Mouse (Mus musculus): ENCODE results near the gene Akap7.
A peak's percentile ranks its signal among the peaks of the same experiment; 100 is the strongest.

Akap7 gene

GRCm38 (mm10) chr10:25253474-25253873 is 54.2 kb downstream of the Akap7 start:
- no peak for DNase-seq (ENCODE audit: low read depth)

DNA sequence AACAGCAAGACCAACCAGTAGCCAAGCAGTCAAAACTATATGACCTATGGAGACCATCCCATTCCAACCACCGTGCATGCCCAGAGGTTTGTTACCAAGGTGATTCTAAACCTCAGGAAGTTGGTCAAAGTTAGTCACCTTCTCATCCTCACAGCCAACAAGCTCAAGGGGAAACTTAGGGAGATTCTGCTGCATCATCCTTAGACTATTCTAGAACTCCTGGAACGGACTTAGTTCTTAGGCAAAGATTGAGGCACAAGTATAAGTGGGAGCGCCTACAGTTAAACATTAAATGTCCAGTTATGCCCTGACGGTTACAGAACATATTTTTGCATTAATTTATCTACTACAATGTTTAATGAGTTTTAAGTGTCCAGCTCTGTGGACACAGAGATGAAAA is 54.7 kb downstream of the Akap7 start:
- DNase-seq (ENCODE audit: low read depth) = no peak

GRCm38 (mm10) chr10:25250108-25250507 is 57.6 kb downstream of the Akap7 start:
- DNase-seq (ENCODE audit: low read depth) = peak; percentile 51

DNA sequence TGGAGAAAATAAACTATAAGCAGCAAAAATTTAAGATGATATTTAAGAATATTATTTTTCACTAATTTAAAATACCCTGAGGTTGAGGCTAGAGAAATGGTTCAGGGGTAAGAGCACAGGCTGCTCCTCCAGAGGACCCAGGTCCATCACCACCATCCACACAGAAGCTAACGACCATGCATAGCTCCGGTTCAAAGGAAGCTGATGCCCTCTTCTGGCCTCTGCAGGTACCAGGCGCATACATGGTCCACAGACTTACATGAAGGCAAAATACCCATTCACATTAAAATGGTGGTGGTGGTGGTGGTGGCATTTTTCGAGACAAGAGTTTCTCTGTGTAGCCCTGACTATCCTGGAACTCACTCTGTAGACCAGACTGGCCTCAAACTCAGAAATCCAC is 61.5 kb downstream of the Akap7 start:
- DNase-seq (ENCODE audit: low read depth) = no peak

DNA sequence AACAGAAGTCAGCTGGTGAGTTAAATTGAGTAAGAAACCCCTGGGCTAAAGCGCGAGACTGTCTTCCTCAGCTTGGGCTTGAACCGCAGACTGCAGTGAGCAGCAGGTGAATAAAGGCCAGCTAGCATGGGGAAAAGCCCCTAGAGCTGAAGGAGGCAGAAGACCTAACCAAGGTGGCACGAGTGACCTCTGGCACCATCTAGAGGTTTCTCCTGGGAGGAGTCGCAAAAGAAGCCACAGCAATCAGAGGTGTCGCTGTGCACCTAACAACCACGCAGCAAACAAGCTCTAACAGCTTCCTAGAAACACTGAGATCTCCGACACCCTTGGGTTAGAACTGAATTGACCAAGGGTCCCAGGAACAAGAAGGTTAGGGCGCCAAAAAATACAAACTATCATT is 68.5 kb downstream of the Akap7 start:
- peak; percentile 13 for DNase-seq (ENCODE audit: low read depth)

DNA sequence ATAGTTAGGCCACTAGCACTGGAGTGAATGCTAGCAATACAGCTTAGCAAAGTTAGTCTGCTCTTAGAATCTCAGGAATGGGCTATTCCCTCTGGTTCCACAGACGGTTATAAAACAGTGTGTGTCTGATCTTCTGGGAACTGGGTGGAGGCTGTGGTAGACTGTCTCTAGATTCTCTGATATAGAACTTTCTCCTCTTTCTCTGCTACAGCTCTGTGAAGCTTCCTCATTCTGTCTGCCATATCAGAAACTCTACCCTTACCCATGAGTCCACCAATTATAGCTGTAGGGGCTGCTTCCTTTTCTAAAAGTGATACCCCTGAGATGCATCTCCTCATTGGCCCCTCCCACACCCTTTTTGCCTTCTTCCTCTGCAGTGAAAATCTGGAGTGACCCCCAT is 73.6 kb downstream of the Akap7 start:
- no peak for DNase-seq (ENCODE audit: low read depth)

- no peak for DNase-seq (ENCODE audit: low read depth)
Observed at GRCm38 (mm10) chr10:25232700-25233099, 75.0 kb downstream of the Akap7 start.

DNA sequence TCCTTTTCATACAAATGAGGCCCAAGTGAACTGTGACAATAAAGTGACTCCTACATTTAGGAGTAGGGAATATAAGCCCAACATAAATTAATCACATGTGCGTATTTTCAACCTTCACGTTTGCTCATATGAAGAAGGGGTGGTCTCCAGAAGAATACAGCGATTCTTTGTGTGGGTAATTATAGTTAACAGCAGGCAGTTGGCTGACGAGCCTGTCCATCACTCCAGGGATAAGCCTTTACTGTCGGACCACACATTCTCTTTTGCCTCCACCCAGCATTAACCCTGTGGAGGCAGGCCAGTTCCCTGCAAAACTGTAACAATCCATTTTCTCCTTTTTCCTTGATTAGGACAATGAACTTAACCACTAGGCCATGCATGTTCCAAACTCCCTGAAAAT is 76.3 kb downstream of the Akap7 start:
- no peak for DNase-seq (ENCODE audit: low read depth)

DNA sequence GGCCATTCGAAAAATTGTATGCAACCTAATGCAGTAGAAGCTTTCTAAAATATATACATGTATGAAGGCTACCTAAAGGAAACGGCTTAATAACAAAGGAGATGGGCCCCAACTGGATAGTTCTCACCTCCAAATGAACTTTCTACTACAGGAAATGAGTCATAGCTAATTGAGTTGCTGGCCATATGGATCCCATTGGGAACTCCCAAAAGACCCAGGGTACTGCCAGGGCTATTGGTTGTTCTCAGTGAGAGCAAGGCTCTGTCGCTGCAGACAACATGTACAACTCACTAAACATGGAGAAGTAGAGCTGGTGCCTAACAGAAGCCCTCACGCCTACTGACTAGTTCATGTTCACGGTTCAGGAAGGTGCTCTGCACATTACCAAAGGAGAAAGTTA is 83.3 kb downstream of the Akap7 start:
- no peak for DNase-seq (ENCODE audit: low read depth)

GRCm38 (mm10) chr10:25220754-25221153 is 86.9 kb downstream of the Akap7 start:
- peak; percentile 6 for DNase-seq (ENCODE audit: low read depth)

DNA sequence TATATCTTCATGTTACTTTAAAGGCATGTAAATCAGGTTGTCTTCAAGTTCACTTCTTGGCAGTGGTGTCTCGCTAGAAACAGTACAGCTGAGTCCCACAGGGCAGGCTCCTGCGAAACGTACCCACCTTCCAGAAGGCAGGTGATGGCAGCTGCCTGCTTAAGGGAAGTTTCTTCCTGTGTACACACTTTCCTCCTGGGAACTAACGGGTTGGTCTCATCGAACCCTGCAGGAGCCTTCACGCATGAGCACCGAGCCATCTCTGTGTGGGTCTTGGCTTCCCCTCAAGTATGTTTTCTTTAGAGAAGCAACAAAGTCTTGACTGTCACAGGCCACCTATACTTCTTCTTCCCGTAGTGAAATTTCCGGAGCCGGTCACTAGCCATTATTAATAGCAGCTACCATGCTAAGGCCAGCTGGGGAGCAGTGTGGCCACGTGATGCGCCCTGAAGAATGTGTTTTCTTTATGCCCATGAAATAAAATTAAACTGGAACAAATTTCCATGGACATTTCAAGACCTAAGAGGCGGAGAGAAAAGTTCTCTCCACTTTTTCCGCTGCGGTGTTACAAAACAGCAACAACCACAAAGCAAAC is 87.7 kb downstream of the Akap7 start:
- DNase-seq (ENCODE audit: low read depth) = no peak

GRCm38 (mm10) chr10:25219220-25219628 is 88.4 kb downstream of the Akap7 start:
- peak; percentile 56 for DNase-seq (ENCODE audit: low read depth)

DNA sequence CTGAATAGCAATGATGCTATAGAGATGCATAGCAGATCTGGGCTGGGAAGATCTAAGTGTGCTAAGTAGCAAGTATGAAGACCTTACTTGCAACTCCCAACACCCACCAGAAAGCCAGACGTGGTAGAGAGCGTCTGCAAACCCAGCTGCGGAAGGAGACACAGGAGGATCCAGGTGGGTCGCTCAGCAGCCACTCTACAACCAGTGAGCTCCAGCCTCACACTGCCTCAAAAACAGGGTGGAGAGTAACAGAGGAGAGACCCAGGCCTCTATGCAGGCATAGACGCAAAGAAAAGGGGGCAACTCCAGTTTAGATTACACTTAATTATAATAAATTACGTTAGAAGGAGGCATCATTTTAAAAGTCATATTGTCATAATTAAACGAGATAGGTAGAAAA is 88.9 kb downstream of the Akap7 start:
- DNase-seq (ENCODE audit: low read depth) = no peak

- DNase-seq (ENCODE audit: low read depth) = no peak
Observed at GRCm38 (mm10) chr10:25215977-25216376, 91.7 kb downstream of the Akap7 start.

DNA sequence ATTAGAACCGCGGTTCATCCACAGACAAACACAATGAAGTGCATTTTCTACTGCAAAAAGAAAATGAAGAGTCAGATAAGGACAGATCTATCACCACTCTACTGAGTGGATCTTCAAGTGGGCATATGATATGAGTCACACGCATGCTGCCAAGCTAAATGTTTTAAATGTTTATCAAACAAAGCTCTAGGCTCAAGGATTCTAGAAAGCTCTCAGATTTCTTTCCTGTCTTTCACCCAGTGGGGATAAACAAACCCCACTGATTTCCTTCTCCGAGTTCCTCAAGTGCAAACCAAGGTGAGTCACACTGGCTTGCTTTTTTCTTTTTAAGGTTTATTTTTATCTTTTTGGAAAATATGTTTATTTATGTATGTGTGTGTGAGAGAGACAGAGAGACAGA is 94.0 kb downstream of the Akap7 start:
- no peak for DNase-seq (ENCODE audit: low read depth)

GRCm38 (mm10) chr10:25208619-25209018 is 99.1 kb downstream of the Akap7 start:
- no peak for DNase-seq (ENCODE audit: low read depth)

GRCm38 (mm10) chr10:25207866-25208265 is 99.8 kb downstream of the Akap7 start:
- no peak for DNase-seq (ENCODE audit: low read depth)

DNA sequence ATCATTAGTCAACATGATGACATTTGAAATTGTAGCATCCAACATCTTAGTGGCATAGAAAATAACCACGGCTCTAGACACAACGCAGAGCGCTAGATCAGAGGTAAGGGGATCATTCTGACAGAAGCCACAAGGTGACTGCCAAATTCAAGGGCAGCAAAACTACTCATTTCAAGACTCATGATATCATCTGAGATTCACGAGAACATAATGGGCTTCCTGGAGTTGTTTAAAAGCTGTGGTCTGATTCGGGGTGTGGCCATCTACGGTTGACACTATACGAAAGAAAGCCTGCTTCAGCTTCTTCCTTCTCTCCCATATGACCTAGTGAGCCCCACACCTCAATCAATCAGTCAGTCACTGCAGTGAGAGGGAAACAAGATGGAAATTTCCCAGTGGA is 107.0 kb downstream of the Akap7 start:
- peak; percentile 5 for DNase-seq (ENCODE audit: low read depth)

DNA sequence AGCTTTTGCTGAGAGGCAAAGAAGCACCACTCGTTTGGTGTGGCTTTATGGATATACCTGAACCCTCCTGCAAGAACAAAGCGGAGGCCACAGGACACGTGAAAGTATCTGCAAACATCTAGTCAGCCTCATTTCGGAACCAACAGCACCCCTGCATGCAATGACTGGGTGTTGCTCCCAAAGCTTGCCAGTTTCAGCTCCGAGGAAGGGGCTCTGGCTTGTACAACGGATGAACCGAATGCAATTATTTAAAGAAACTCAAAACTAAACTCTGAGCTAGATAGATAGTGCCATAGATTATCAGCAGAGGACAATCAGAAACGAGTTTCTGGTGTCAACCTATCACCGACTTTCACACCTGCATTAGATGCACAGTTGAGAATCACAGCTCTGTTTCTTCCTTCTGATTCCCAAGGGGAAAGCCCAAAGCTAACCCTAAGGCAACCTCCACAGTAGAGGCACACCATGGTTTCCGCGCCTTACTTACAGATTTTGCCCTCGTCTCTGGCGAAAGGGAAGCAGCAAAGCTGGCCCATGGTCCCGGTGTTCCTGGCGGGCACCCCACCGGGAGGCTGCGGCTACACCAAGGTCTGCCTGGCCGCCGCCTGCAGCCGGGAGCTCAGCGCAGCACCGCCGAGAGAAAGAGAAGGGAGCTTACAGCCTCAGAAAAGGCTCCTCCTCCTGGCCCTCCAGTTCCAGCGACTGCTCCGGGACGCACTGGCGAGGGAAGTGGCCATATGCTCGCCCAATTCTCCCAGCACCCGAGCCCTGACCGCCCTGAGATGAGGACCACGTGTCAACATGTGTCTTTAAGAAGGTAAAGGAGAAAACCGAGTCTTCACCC is 107.9 kb downstream of the Akap7 start:
- DNase-seq (ENCODE audit: low read depth) = no peak

- DNase-seq (ENCODE audit: low read depth) = no peak
Observed at GRCm38 (mm10) chr10:25198575-25198974, 109.1 kb downstream of the Akap7 start.

GRCm38 (mm10) chr10:25198048-25198447 is 109.6 kb downstream of the Akap7 start:
- DNase-seq (ENCODE audit: low read depth) = no peak

- DNase-seq (ENCODE audit: low read depth) = no peak
Observed at GRCm38 (mm10) chr10:25192180-25193073, 115.2 kb downstream of the Akap7 start.

DNA sequence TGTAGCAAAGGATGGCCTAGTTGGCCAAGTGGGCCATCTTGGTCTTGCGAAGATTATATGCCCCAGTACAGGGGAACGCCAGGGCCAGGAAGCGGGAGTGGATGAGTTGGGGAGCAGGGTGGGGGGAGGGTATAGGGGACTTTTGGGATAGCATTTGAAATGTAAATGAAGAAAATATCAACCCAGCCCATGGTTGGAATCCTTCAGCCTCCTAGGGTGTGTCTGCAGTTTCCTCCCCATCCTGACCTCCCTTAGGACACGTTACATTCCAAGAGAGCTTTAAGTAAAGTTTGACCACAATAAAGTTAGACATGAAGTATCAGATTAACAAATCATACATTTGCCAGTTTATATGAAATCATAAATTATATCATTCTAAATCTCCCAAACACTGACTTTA is 116.5 kb downstream of the Akap7 start:
- DNase-seq (ENCODE audit: low read depth) = no peak

All from naive thymus-derived CD4-positive, alpha-beta T cell, adult 2 months (primary cell).